Mouse (Mus musculus): ENCODE results near the gene Patz1. TPM values are rescaled to one million over a fixed set of nuclear protein-coding genes. Genes with fewer than 3 reads are reported as not detected.

Patz1 gene
- total and polyA plus RNA-seq, 3 experiments = 29.5 to 37.4 (median 31.5) TPM

- peak; percentile 81 for DNase-seq (ENCODE audit: extremely low read depth)
- TF ChIP-seq ZMIZ1 (IDR thresholded peaks at IDR 0.05; ENCODE audit: low read depth, low read length) (0 out of 2 replicates have a peak, but pooled peaks have one; percentile 22), MXI1 (IDR thresholded peaks at IDR 0.05; ENCODE audit: low read depth, low read length) (peak; percentile 96), NELFE (IDR thresholded peaks at IDR 0.05; ENCODE audit: low read depth, low read length) (no peak), SIN3A (IDR thresholded peaks at IDR 0.05; ENCODE audit: low read length) (peak; percentile 25; the same call in 1 of the 2 replicates), UBTF (IDR thresholded peaks at IDR 0.05; ENCODE audit: low read depth, low read length) (no peak), CHD1 (IDR thresholded peaks at IDR 0.05; ENCODE audit: low read depth, low read length) (no peak), ETS1 (conservative IDR thresholded peaks at IDR 0.05; ENCODE audit: low read depth, low read length) (peak; percentile 54), JUND (conservative IDR thresholded peaks at IDR 0.05; ENCODE audit: low read depth, low read length) (no peak), IRF4 (IDR thresholded peaks at IDR 0.05; ENCODE audit: low read depth, low read length) (peak; percentile 43; the same call in 1 of the 2 replicates), MAZ (IDR thresholded peaks at IDR 0.05; ENCODE audit: low read depth, low read length) (0 out of 2 replicates have a peak, but pooled peaks have one; percentile 40), MAX (IDR thresholded peaks at IDR 0.05; ENCODE audit: low read length) (peak; percentile 99), NRF1 (IDR thresholded peaks at IDR 0.05; ENCODE audit: low read depth, low read length) (peak; percentile 53), EP300 (IDR thresholded peaks at IDR 0.05; ENCODE audit: low read length) (peak; percentile 44; the same call in 1 of the 2 replicates), RAD21 (IDR thresholded peaks at IDR 0.05; ENCODE audit: low read depth, low read length) (no peak), MEF2A (IDR thresholded peaks at IDR 0.05; ENCODE audit: borderline replicate concordance, low read depth, low read length) (no peak), RCOR1 (conservative IDR thresholded peaks at IDR 0.05; ENCODE audit: low read depth, low read length) (peak; percentile 0; the same call in 1 of the 2 replicates), ELF1 (IDR thresholded peaks at IDR 0.05; ENCODE audit: low read depth, low read length) (peak; percentile 52), POLR2A (IDR thresholded peaks at IDR 0.05; ENCODE audit: low read depth, low read length) (peak; percentile 56; the same call in 1 of the 2 replicates), USF1 (IDR thresholded peaks at IDR 0.05; ENCODE audit: low read depth, low read length) (no peak; the same call in 1 of the 2 replicates), CHD2 (IDR thresholded peaks at IDR 0.05; ENCODE audit: low read length) (peak; percentile 70), CTCF (conservative IDR thresholded peaks at IDR 0.05 in 1 of 2, IDR thresholded peaks at IDR 0.05 in 1 of 2; ENCODE audit: low read depth in 2 of 2, low read length in 2 of 2) (peak in 1 of 2 experiments; percentile 19; a peak in 1 of 4 replicates), ZNF384 (IDR thresholded peaks at IDR 0.05; ENCODE audit: low read depth, low read length) (no peak), JUN (IDR thresholded peaks at IDR 0.05; ENCODE audit: insufficient read depth, low read depth, low read length) (peak; percentile 58), TCF12 (IDR thresholded peaks at IDR 0.05; ENCODE audit: low read depth, low read length) (peak; percentile 38; the same call in 1 of the 2 replicates), BHLHE40 (IDR thresholded peaks at IDR 0.05; ENCODE audit: low read depth, low read length) (peak; percentile 99), POLR2AphosphoS2 (IDR thresholded peaks at IDR 0.05; ENCODE audit: low read depth, low read length) (no peak)
- H3K4me3 ChIP-seq (replicated peaks in 1 of 3; ENCODE audit: low read depth in 2 of 3, low read length in 2 of 3, poor library complexity in 1 of 3) = peak overlapping the region in 2 of 3 experiments; percentile 45 to 54
- H3K27me3 ChIP-seq (replicated peaks) = no peaks in the 10 kb centered on the region
- H3K4me1 ChIP-seq (ENCODE audit: control insufficient read depth in 1 of 2, insufficient read depth in 2 of 2) = peaks cover 18 to 61% of the 10 kb centered on the region in 2 experiments
- dilution Hi-C loops (cut with MboI; ENCODE audit: extremely low pct_ligation_motif_present, extremely low pct_unique_long_range_greater_than_20kb, low sequenced_read_pairs) = no loop called here
- H3K27ac ChIP-seq (ENCODE audit: insufficient read depth, low read depth) = peak overlapping the region; percentile 21; the same call in 1 of the 2 replicates
- no peaks in the 10 kb centered on the region for H3K79me2 ChIP-seq (replicated peaks; ENCODE audit: control insufficient read depth, extremely low read depth, insufficient read depth, poor library complexity, severe bottlenecking)
- no peaks in the 10 kb centered on the region for H3K36me3 ChIP-seq (replicated peaks in 1 of 2; ENCODE audit: control insufficient read depth in 1 of 2, insufficient read depth in 1 of 2, low read length in 1 of 2)
- in situ Hi-C loops (cut with MboI; ENCODE audit: low pct_ligation_motif_present, low pct_unique_long_range_greater_than_20kb, low sequenced_read_pairs) = no loop called here
- peak overlapping the region; percentile 42 for H3K9ac ChIP-seq (ENCODE audit: insufficient read depth, low read depth)
- peaks cover 8% of the 10 kb centered on the region for H3K9me3 ChIP-seq (replicated peaks; ENCODE audit: low read length)
- peak overlapping the region; percentile 94 for H3K4me2 ChIP-seq (ENCODE audit: insufficient read depth, low read depth, poor library complexity, severe bottlenecking)
These were observed 43.3 kb downstream of the Patz1 start for GRCm38 (mm10) chr11:3331756-3332642.

Measured in CH12.LX (cell line).